Mouse (Mus musculus): ENCODE results near the gene Defa30.
A peak's percentile ranks its signal among the peaks of the same experiment; 100 is the strongest.
"Not testable (repeated sequence)": the region's sequence is repeated elsewhere in the genome, so short reads cannot be mapped to it uniquely, and the experiment has no call there.

Defa30 gene

DNA sequence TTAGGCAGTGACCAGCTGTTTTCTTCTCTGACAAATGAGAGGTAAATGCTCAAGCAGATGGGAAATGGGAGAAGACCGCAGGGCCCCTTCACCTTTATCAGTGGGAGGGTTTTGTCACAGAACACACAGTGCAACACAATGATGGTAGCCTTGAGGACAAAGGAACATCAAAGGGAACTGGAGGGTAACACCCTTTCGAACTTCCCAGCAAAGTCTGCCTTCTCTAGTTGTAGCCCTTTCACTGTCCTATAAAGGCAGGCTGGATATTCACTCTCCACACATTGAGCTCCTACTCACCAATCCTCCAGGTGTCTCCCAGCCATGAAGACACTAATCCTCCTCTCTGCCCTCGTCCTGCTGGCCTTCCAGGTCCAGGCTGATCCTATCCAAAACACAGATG, at the start of gene Defa30:
Gene Defa30, plus strand, starts transcription at position 301 of the 400 bp plus-strand sequence.
- not testable (repeated sequence) for DNase-seq (ENCODE audit: low read depth, low spot score)

DNA sequence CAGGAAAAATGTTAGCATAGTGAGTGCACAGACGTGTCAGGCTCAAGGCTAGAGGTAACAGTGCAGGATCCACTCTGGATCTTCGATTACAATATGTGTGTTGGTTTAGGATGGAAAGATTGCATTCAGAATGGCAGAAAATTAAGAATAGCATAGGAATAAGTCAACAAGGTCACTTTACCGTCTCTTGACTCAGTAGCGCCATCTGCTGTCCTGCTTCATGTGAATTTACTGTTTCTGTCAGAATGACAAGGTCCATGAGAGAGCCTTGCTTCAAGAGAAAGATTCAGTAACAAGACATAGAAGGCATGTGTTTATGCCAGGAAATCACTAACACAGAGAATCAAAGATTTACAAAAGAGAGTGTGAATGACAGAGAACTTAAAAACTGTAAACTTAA, 41.3 kb upstream of the Defa30 start:
- DNase-seq (ENCODE audit: low read depth, low spot score): peak; percentile 56

- DNase-seq (ENCODE audit: low read depth, low spot score): not testable (repeated sequence)
These were observed 38.5 kb upstream of the Defa30 start, which contains the start of gene Gm14851 for GRCm38 (mm10) chr8:21095950-21096349. Gene Gm14851 (minus strand): TSS chr8:21096050.

GRCm38 (mm10) chr8:21161977-21162376, 27.5 kb downstream of the Defa30 start, which contains the start of gene Defa22:
Gene Defa22 (plus strand): TSS chr8:21162277.
- not testable (repeated sequence) for DNase-seq (ENCODE audit: low read depth, low spot score)

All from forelimb bud, embryonic 11.5 days (tissue).